Mouse (Mus musculus): Measurements from ENCODE around the gene Slc25a44. TPM values are rescaled to one million over a fixed set of nuclear protein-coding genes. Genes with fewer than 3 reads are reported as not detected.

Gene Slc25a44
- polyA plus RNA-seq, 1 experiment from 2014 or later: 11.3 TPM

GRCm38 (mm10) chr3:88465127-88465526 lies 40.2 kb upstream of the Slc25a44 start:
- H3K4me2 ChIP-seq (replicated peaks; ENCODE audit: low read depth, low read length): no peak overlapping the region
- DNase-seq (ENCODE audit: low spot score): peak; percentile 41
- 0 out of 2 replicates have a peak, but pooled peaks have one; percentile 10 for TF ChIP-seq EP300 (IDR thresholded peaks at IDR 0.05)
- TF ChIP-seq CTCF (IDR thresholded peaks at IDR 0.05): no peak
- H3K4me3 ChIP-seq (ENCODE audit: low read depth, low read length): no peak overlapping the region
- H3K4me1 ChIP-seq (ENCODE audit: insufficient read depth, low read depth, low read length): no peaks in the 10 kb centered on the region
- WGBS: 73% methylated on average over 2 of the region's 2 CpGs
- no peak overlapping the region for H3K27ac ChIP-seq (ENCODE audit: low read length)
- H3K27me3 ChIP-seq (replicated peaks; ENCODE audit: insufficient read depth, low read length): no peaks in the 10 kb centered on the region
- no peaks in the 10 kb centered on the region for H3K9me3 ChIP-seq (ENCODE audit: low read length)
- ATAC-seq: peak; percentile 39; the same call in 1 of the 2 replicates
- H3K9ac ChIP-seq (replicated peaks; ENCODE audit: low read depth): no peak overlapping the region
- H3K36me3 ChIP-seq (ENCODE audit: insufficient read depth, low read length): no peaks in the 10 kb centered on the region

- Histone ChIP-seq H3K27me3 (replicated peaks; ENCODE audit: insufficient read depth, low read length) (no peaks in the 10 kb centered on the region), H3K4me1 (ENCODE audit: insufficient read depth, low read depth, low read length) (no peaks in the 10 kb centered on the region), H3K4me2 (replicated peaks; ENCODE audit: low read depth, low read length) (no peak overlapping the region), H3K9ac (replicated peaks; ENCODE audit: low read depth) (no peak overlapping the region), H3K4me3 (ENCODE audit: low read depth, low read length) (no peak overlapping the region), H3K36me3 (ENCODE audit: insufficient read depth, low read length) (no peaks in the 10 kb centered on the region), H3K9me3 (ENCODE audit: low read length) (no peaks in the 10 kb centered on the region), H3K27ac (ENCODE audit: low read length) (no peak overlapping the region)
- WGBS: 39% methylated on average over 3 of the region's 3 CpGs
- ATAC-seq: no peak
- peak; percentile 27 for DNase-seq (ENCODE audit: low spot score)
- TF ChIP-seq CTCF (IDR thresholded peaks at IDR 0.05) (no peak), EP300 (IDR thresholded peaks at IDR 0.05) (no peak)
Observed at GRCm38 (mm10) chr3:88464425-88464824, 39.5 kb upstream of the Slc25a44 start.

GRCm38 (mm10) chr3:88460983-88461696 lies 36.2 kb upstream of the Slc25a44 start, which contains the start of gene Sema4a:
Sema4a (minus strand) TSS chr3:88461182.
- Histone ChIP-seq H3K4me3 (ENCODE audit: low read depth, low read length) (no peak within 1 kb of the TSS), H3K4me2 (replicated peaks; ENCODE audit: low read depth, low read length) (no peak within 1 kb of the TSS), H3K27ac (ENCODE audit: low read length) (no peak within 1 kb of the TSS), H3K27me3 (replicated peaks; ENCODE audit: insufficient read depth, low read length) (no peaks in the 10 kb centered on the region), H3K36me3 (ENCODE audit: insufficient read depth, low read length) (no peaks in the 10 kb centered on the region), H3K9ac (replicated peaks; ENCODE audit: low read depth) (no peak within 1 kb of the TSS), H3K9me3 (ENCODE audit: low read length) (no peaks in the 10 kb centered on the region), H3K4me1 (ENCODE audit: insufficient read depth, low read depth, low read length) (no peaks in the 10 kb centered on the region)
- no peak for DNase-seq (ENCODE audit: low spot score)
- 25% methylated on average over 12 of the region's 12 CpGs for WGBS
- TF ChIP-seq EP300 (IDR thresholded peaks at IDR 0.05) (no peak), CTCF (IDR thresholded peaks at IDR 0.05) (no peak)
- ATAC-seq: peak; percentile 46; the same call in 1 of the 2 replicates

- 58% methylated on average over 5 of the region's 5 CpGs for WGBS
- Histone ChIP-seq H3K9ac (replicated peaks; ENCODE audit: low read depth) (no peak overlapping the region), H3K27ac (ENCODE audit: low read length) (no peak overlapping the region), H3K4me2 (replicated peaks; ENCODE audit: low read depth, low read length) (no peak overlapping the region), H3K36me3 (ENCODE audit: insufficient read depth, low read length) (no peaks in the 10 kb centered on the region), H3K4me1 (ENCODE audit: insufficient read depth, low read depth, low read length) (no peaks in the 10 kb centered on the region), H3K4me3 (ENCODE audit: low read depth, low read length) (no peak overlapping the region), H3K9me3 (ENCODE audit: low read length) (no peaks in the 10 kb centered on the region), H3K27me3 (replicated peaks; ENCODE audit: insufficient read depth, low read length) (no peaks in the 10 kb centered on the region)
- no peak for TF ChIP-seq CTCF (IDR thresholded peaks at IDR 0.05)
- TF ChIP-seq EP300 (IDR thresholded peaks at IDR 0.05): no peak
- ATAC-seq (no peak), DNase-seq (ENCODE audit: low spot score) (no peak)
Observed at GRCm38 (mm10) chr3:88460029-88460428, 35.1 kb upstream of the Slc25a44 start.

GRCm38 (mm10) chr3:88458778-88459219 lies 33.9 kb upstream of the Slc25a44 start:
- Histone ChIP-seq H3K4me3 (ENCODE audit: low read depth, low read length) (no peak overlapping the region), H3K9ac (replicated peaks; ENCODE audit: low read depth) (no peak overlapping the region), H3K9me3 (ENCODE audit: low read length) (no peaks in the 10 kb centered on the region), H3K36me3 (ENCODE audit: insufficient read depth, low read length) (no peaks in the 10 kb centered on the region), H3K27me3 (replicated peaks; ENCODE audit: insufficient read depth, low read length) (no peaks in the 10 kb centered on the region), H3K4me1 (ENCODE audit: insufficient read depth, low read depth, low read length) (no peaks in the 10 kb centered on the region), H3K27ac (ENCODE audit: low read length) (no peak overlapping the region), H3K4me2 (replicated peaks; ENCODE audit: low read depth, low read length) (no peak overlapping the region)
- DNase-seq (ENCODE audit: low spot score) (no peak), ATAC-seq (no peak)
- TF ChIP-seq CTCF (IDR thresholded peaks at IDR 0.05) (no peak), EP300 (IDR thresholded peaks at IDR 0.05) (no peak)
- WGBS: 4% methylated on average over 12 of the region's 14 CpGs

- H3K4me2 ChIP-seq (replicated peaks; ENCODE audit: low read depth, low read length): no peak overlapping the region
- TF ChIP-seq EP300 (IDR thresholded peaks at IDR 0.05) (no peak), CTCF (IDR thresholded peaks at IDR 0.05) (no peak)
- H3K9me3 ChIP-seq (ENCODE audit: low read length): no peaks in the 10 kb centered on the region
- no peak overlapping the region for H3K9ac ChIP-seq (replicated peaks; ENCODE audit: low read depth)
- H3K4me1 ChIP-seq (ENCODE audit: insufficient read depth, low read depth, low read length): no peaks in the 10 kb centered on the region
- H3K27ac ChIP-seq (ENCODE audit: low read length): no peak overlapping the region
- WGBS: 57% methylated on average over 7 of the region's 7 CpGs
- DNase-seq (ENCODE audit: low spot score) (no peak), ATAC-seq (no peak)
- H3K27me3 ChIP-seq (replicated peaks; ENCODE audit: insufficient read depth, low read length): no peaks in the 10 kb centered on the region
- no peak overlapping the region for H3K4me3 ChIP-seq (ENCODE audit: low read depth, low read length)
- no peaks in the 10 kb centered on the region for H3K36me3 ChIP-seq (ENCODE audit: insufficient read depth, low read length)
Observed at GRCm38 (mm10) chr3:88456746-88457532, 32.0 kb upstream of the Slc25a44 start.

Measured in lung, postnatal 0 days (tissue).